Mouse (Mus musculus): ENCODE measurements around the gene Nkx3-2.

GRCm38 (mm10) chr5:41727017-41727416 lies 37.3 kb downstream of the Nkx3-2 start:
- TF ChIP-seq GATA1 (IDR thresholded peaks at IDR 0.05; ENCODE audit: borderline replicate concordance, low read length) (no peak), FLI1 (IDR thresholded peaks at IDR 0.05; ENCODE audit: low read length) (no peak)

Data from megakaryocyte, embryonic 14.5 days (primary cell).